Mouse (Mus musculus) ovary, postnatal 14 days (tissue): ENCODE measurements around the gene Olfr518.

Source experiments
- DNase-seq: peaks from one replicate; pipeline ENCODE4 v3.0.0; 2022; ENCODE audit warnings: low spot score

The Olfr518 gene

DNA sequence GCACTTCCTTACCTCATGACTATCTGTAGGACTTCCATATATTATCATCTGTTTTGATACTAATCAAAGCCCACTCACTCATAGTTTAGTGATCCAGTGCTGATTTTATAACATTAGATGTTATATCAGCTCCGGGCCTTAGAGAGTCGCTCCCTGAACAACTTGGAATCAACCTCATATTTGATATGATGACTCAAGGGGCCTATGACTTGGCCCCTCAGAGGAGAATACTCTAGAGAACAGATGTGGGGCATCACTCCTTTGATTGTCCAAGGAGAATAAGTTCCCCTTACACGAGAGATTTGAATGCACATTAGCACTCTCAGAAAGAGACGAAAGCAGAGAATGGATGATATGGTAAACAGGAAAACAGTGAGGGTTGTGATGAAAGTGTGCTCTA is at the start of gene Olfr518:
TSS of gene Olfr518 (minus strand) at position 101 of the 400 bp plus-strand sequence.
- DNase-seq = no peak

DNA sequence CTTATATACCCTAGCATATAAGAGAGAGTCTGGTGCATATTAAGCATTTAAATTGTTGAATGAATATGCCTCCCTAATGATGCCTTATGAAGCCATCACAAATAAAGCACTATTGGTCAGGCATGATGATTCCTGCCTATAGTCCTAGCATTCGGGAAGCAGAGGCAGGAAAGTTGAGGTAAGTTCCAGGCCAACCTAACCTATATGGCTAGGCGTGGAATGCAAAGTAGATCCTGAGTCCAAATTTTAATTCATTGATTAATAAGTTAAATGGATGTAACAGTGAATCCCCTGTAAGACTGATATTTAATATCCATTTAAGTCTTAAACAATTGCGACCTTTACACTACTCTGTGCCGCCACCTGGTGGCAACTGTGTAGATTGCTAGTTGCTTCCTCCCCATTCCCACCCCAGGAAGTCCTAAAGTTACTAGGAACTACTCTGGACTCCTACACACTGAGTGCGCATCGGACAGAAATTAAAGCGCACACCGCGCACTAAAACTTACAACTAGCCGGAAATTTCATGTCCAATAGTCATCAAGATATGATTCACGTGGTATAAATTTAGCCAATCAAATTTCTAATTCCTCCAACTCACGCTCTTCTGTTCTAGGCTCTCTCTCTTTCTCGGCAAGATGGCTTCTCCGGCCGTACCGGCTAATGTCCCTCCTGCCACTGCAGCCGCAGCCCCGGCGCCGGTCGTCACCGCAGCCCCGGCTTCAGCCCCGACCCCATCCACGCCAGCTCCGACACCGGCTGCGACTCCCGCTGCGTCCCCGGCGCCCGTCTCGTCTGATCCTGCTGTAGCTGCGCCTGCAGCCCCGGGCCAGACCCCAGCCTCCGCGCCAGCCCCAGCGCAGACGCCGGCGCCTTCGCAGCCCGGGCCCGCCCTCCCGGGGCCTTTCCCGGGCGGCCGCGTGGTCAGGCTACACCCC is 49.3 kb upstream of the Olfr518 start, which contains the start of gene Eif3f:
TSS of gene Eif3f (plus strand) at position 624 of the 938 bp plus-strand sequence.
- peak; percentile 87 for DNase-seq

DNA sequence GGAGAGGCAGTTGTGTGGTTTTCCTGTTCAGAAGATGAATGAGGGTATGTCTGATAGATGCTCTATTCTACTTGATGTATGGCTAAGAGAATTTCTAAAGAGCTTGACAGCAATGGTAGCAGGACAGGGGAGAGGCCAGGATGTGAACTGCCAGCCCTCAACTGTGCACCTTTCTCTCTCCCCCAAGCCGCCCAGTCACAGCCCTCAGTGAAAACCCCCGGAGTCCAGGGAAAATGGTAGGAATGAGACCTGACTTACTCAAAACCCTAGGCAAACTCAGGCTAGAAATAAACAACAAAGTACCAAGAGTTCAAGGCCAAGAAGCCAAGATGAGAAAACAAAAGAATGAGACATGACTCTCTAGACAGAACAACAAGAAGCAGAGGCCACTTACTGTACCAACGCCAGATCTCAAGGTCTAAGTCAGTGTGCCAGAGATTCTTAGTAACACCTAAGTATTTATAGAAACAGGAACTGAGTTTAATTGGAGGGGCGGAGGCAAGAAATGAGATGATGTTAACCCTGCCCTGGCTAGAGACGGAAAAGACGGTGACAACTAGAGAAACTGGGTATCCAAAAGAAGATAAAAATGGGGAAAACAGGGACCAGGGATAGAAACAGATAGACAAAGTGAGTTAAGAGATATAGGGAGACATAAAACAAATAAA is 45.1 kb upstream of the Olfr518 start, which contains the start of gene Nlrp10:
TSS of gene Nlrp10 (minus strand) at position 453 of the 668 bp plus-strand sequence.
- no peak for DNase-seq

DNA sequence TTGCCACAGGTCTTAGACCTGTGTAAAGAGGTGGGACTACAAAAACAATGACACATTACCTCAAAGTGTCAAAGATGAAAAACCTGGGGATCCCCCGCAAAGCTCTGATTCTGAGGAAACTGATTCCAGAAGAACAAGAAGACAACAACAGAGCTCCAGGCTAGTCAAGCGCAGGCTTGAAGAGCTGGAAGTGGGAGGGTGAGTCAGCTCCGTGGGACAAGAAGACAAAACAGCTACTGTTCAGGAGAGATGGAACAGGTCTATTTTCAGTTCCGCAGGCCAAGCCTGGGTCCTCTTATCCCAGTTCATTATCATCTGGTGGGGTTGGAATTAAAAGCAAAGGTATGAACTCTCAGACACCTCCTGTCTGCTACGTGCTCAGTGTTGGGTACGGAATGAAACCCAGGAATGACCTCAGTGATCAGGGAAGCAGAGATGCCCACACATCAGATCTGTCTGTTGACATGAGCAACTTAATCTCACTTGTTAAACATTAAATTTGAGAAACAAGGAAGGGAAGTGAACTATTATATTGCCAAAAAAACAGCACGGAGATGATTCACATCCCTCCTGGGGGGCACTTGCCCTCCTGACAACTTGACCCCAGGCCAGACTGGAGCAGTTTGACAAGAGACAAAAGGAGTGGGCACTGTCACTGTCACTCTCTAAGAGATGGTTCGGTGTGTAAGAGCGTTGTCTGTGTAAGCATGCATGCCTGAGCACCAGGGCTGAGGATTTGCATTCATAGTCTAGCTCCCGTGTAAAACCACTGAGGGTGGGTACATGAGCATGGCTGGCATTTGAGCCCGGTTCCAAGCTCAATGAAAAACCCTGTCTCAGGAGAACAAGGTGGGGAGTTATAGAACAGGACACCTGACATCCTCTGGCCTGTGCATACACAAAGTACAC is 43.7 kb upstream of the Olfr518 start:
- DNase-seq = no peak

DNA sequence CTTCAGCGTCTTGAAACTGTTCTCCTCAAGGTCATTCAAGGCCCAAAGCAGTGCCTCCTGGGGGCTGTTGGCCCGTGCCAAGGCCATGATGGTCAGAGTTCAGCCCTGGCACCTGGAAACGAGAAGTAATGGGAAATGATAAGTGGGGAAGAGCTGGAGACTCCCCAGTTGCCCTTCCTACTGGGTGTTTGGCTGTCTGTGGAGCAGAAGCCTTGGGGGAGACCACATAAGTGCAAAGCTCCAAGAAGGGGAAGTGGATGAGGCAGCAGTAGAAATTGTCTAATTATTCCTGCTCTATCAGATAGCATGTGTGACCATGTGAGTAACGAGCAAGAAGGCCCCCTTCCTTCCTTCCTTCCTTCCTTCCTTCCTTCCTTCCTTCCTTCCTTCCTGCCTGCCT is 42.2 kb upstream of the Olfr518 start:
- no peak for DNase-seq

DNA sequence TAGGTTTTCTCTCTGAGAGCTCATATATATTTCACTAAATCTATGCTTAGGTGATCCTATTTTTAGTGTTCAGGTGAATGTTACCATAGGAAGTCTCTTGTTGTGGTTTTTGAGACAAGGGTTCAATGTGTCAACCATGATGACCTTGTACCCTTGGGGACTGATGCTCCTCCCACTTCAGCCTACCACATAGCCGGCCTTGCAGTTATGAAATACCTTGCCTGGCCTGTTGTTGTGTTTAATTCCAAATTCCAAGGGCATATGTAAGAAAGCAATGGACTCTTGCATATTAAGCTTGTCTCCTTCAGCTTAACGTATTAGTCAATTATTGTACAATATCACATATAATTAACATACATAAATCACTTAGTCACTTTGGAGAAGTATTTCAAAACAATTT is 19.2 kb upstream of the Olfr518 start:
- no peak for DNase-seq

DNA sequence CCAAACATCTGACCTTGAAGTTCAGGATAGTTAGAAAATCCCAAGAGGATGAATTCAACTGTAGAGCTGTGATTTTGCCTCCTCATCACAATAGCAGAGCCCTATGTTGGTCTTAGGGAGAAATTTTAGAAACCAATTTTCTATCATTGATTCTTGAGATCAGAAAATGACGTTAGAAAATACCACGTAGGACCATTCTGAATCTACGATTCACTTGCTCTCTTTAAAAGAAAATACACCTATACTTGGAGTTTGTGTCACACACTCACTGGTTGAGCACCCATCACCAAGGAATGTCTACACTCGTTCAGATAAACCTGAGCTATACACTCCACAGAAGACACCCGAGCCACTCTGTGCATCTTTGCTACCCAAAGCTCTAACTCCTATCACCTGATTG is 9.5 kb upstream of the Olfr518 start, which contains the start of gene Olfr519:
TSS of gene Olfr519 (minus strand) at position 101 of the 400 bp plus-strand sequence.
- DNase-seq = no peak

DNA sequence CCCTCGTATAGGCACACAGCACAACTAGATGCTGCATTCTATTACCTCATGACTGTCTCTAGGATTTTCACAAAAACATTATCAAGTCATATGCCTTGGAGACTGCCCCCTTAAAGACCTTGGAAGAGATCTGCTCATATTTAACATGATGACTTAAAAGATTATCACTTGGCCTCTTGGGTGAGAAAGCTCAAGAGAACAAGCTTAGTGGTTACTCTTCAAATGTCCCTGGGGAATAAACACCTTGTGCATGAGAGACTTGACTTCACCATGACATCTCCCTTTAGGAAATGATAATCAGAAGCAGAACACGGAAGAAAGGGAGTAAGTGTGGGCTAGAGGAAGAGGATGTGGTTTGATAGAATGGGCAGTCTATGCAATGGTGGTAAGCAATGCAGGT is 12.5 kb downstream of the Olfr518 start, which contains the start of gene Olfr517:
TSS of gene Olfr517 (minus strand) at position 101 of the 400 bp plus-strand sequence.
- no peak for DNase-seq

DNA sequence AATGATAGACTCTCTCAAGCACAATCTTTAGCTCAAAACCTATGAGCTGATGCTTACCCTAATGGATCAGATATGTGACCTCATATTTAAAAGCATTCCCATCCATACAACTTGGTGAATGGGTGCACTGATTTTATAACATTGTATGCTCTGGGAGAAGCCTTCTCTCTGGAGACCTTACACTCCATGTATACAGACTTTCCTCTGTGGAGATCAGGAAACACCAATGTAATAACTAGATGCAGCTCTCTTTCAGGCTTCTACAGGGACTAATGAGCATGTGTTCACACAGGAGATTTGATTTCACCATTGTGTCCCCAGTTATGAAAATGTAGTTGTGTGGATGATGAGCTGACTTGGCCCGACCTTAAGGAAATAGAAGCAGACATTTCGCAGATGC is 34.4 kb downstream of the Olfr518 start, which contains the start of gene Olfr516:
TSS of gene Olfr516 (minus strand) at position 101 of the 400 bp plus-strand sequence.
- DNase-seq = no peak
